Mouse (Mus musculus): ENCODE measurements around the gene Fam120a.

The Fam120a gene

DNA sequence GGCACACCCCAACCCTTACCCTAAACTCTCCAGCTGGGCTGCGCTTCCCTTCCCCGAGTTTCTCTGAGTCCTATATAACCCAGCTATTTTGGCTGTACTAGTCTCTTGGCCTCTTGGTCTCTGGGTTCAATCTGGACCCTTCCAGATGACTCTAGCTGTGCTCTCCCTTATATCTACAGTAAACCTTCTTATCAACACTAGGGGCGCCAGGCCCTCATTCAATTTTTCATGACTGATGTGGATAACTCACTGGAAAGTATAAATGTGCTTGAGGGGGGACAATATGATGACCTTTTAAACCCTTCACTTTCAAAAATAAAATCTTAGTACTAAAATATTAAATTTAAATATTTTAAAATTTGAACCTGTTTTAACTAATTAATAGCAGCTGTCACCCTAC is 115.0 kb downstream of the Fam120a start:
- DNase-seq (ENCODE audit: low read depth), result peak; percentile 22

DNA sequence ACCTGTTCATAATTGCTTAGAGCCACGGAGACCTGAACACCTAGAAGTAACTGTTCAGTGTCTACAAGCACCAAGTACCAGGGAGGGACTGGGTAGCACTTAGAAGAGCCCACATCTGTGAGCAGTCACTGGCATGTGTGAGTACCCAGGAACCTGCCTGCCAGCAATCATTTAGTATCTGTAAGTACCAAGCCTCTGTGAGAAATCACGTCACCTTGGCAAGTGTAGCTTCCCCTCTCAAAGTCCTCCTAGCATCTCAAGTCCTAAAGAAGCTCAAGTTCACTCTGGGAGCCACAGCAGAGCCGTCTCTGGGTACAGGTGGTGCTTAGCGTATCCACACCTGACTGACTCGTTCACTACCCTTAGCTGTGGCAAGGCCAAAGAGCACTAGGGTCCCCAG is 116.1 kb downstream of the Fam120a start:
- no peak for DNase-seq (ENCODE audit: low read depth)

DNA sequence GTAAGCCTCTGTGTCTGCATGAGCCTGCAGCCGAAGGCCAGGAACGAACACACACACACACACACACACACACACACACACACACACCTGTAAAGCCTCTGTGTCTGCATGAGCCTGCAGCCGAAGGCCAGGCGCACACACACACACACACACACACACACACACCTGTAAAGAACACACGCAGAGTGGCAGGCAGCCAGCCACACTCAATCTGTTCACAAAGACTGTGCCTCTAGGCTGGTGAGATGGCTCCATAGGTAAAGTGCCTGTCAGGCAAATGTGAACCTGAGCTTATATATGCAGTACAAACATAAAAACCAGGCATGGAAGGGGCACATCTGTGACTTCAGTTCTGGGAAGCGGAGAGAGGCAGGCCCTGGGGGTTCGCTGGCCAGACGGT is 117.0 kb downstream of the Fam120a start:
- no peak for DNase-seq (ENCODE audit: low read depth)

DNA sequence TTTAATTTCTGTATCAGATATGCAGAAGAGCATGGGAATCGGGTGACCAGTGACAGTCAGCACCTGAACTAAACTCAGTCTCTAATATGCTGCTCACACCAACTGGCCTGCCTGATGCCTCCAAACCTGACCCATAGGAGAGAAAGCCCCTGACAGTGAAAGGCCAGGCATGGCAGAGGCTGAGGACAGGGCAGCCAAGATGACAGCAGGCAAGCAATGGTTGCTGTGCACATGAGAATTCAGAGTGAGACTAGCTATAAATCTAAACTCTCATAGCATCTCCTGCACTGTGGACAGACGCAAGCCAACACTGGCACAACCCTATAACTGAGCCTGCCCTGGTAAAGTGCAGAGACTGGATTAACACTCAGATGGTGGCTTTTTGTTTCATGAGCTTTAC is 117.5 kb downstream of the Fam120a start:
- DNase-seq (ENCODE audit: low read depth), result no peak

DNA sequence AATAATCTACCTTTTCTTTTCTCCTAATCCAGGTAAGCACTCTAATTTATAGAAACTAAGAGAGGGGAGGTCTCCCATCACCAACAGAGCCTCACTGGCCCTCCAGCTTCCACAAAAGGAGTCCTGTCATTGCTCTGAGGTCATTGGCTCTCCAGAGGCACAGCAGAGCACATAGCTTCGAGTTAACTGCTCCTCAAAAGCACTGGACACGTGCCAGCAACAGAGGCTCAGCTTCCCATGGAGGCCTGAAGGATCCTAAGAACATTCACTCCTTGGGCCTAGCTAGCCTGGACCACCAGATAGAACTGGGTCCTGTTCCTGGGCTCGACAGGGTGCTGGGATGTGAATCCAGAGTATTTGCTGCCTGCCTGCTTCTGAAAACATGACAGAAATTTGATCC is 118.7 kb downstream of the Fam120a start:
- DNase-seq (ENCODE audit: low read depth), result peak; percentile 56

DNA sequence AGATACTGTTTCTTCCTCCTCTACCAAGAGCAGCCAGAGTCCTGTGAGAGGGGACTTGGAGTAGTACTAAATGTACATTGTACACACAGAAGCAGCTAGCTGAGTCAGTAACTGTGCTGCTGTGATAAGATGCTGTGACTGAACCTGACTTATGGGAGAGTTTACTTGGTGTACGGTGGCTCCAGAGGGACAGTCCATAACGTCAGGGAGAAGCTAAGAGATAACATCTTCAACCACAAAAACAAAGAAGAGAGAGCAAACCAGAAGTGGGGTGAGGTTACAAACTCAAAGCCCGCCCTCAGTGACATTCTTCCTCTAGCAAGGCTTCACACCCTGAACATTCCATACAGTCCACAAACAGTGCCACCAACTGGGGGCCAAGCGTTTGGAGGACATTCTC is 122.5 kb downstream of the Fam120a start:
- no peak for DNase-seq (ENCODE audit: low read depth)

DNA sequence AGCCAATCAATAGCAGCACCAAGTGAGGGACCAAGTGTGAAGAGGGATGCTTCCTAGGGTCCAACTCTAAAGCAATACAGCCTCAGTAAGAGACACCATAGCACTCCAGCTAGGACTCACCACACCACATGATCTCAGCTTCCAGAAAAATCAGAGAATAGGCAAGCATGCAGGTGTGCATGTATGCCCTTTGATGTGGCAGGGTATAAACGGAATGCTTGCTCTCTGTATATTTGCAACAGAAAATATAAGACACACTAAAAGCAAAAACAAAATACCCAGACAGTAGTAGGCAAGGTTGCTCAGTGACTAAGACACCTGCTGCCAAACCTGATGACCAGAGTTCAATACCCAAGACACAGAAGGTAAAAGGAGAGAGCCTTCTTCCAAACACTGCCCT is 124.3 kb downstream of the Fam120a start:
- DNase-seq (ENCODE audit: low read depth), result no peak

DNA sequence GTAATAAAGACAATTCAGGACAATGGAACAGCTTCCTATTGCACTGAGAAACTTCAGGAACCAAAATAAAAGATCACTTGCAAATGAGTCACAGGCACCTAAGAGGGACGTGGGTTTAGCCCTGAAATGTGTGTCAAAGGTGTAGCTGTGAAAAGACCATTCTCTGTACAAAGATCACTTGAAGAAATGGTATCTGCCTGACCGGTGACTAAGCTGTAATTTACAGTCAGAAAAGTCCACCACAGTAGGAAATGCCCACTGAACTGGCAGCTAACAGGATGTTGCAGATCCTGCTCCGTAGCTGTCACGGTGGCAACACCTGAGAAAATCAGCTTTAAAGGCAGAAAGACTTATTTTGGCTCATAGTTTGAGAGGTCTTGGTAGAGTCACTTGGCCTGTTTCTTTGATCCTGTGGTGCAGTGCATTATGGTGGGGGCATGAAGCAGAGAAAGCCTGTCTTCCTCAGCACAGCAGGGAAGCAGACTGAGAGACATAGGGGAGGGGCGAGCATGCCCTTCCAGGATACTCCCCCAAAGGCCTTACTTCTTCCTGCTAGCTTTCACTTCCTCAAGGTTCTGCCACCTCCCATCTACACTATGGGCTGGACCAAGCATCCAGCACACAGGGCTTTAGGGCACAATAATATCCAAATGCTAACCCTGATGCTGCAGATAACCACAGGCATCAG is 125.8 kb downstream of the Fam120a start:
- no peak for DNase-seq (ENCODE audit: low read depth)

DNA sequence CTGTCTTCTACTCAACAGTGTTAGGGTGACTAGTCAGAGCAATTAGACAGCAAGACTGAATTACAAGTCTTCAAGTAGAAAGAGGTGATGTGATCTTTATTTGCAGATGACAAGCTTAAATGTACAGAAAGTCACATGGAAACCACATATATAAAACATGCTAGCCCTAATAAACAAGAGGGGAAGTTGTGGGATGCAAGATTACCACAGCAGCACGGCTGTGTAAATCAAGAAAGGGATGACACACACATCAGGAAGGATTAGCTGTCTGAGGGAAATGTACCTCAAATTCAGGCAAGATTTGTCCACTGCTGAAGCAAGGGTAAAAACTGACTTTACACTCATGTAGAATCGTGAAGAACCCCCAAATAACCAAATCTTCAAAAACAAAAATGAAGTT is 129.5 kb downstream of the Fam120a start:
- no peak for DNase-seq (ENCODE audit: low read depth)

DNA sequence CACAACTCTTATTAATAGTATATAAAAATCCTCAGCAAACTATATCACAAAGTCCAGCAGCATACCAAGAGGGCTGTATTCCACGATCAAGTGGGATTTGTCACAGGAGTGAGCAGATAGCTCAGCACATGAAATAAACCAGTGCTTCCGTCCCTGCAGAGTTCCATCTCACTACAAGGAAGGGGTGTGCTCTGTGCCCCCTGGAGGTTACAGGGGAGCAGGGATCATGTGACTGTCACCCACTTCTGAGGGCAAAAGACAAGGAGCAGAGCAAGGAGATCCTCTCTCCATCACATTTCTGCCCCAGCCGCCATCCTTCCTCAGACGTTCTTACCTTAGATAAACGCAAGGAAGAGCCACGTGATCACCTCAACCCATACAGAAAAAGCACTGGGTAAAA is 130.3 kb downstream of the Fam120a start:
- DNase-seq (ENCODE audit: low read depth), result no peak

DNA sequence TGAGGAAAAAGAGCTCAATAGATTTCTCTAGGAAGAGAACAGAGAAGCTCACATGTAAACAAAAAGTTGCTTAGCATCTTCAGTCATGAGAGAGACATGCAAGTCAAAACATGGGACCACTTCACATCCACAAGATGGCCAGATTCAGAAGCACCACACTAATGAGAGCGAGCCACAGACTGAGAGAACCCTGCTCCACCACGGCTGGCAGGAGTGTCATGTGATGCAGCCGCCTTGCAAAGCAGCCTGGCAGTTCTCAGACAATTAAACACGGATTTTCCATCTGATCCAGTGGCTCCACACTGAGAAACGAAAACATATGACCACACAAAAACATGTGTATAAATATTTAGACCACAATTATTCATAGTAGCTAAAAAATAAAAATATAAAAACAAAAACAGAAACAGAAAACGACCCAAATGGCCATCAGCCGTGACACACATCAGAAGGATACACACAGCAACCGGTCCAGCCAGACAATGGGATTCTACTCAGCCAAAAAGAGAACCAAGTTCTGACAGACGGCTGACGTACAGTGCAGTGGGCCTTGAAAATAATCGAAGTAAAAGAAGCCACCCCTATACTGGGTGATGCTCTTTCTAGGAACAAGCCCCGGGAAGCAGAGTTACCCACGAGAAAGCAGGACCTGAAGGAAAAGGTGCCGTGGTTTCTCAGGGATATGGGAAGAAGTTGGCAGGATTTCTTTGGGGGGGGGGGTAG is 137.1 kb downstream of the Fam120a start:
- DNase-seq (ENCODE audit: low read depth), result no peak

DNA sequence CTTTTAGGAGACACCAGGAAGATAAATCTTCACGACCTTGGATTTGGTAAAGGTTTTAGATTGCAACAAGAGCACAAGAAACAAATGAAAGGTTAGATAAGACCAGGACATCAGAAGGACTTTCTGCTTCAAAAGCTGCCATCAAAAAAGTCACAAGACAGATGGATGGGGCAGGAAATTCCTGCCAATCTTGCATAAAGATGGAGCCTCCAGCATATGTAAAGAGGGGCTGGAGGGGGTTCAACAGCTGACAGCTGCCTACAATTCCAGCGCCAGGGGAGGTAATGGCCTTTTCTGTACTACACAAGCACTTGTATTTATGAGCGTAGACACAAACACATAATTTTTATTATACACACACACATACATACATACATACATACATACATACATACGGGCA is 138.0 kb downstream of the Fam120a start:
- no peak for DNase-seq (ENCODE audit: low read depth)
